Mouse (Mus musculus) layer of hippocampus, postnatal 25 days (tissue): ENCODE data around the gene Mknk2. TPM values are rescaled to one million over a fixed set of nuclear protein-coding genes. Genes with fewer than 3 reads are reported as not detected.
A peak's percentile ranks its signal among the peaks of the same experiment; 100 is the strongest.

Experiments used
- DNase-seq, 2 experiments: peaks; one replicate each; pipeline ENCODE4 v3.0.0; 2022; ENCODE audit warnings: mixed read lengths in 2 of 2, low spot score in 1 of 2; ENCODE audit errors: extremely low spot score in 1 of 2
- total RNA-seq, 2 experiments: library from RNA; stranded (reverse); gene quantifications; 2 replicates each; pipeline ENCODE4 v1.2.3; 2021

Mknk2 gene
- total RNA-seq, 2 experiments from 2014 or later: 45.0 to 50.9 TPM

GRCm38 (mm10) chr10:80693401-80694045 is 15.6 kb upstream of the Mknk2 start:
- DNase-seq: no peak

GRCm38 (mm10) chr10:80692249-80693165 is 14.6 kb upstream of the Mknk2 start:
- no peak for DNase-seq

- peak in 1 of 2 experiments; percentile 51 for DNase-seq
Measured at GRCm38 (mm10) chr10:80687850-80688249, 9.9 kb upstream of the Mknk2 start.

- DNase-seq: no peak
Measured at GRCm38 (mm10) chr10:80686617-80687016, 8.7 kb upstream of the Mknk2 start.

GRCm38 (mm10) chr10:80684984-80685383 is 7.1 kb upstream of the Mknk2 start:
- no peak for DNase-seq

- DNase-seq: peak in 1 of 2 experiments; percentile 53
Measured at GRCm38 (mm10) chr10:80684214-80684613, 6.3 kb upstream of the Mknk2 start.

GRCm38 (mm10) chr10:80683647-80684046 is 5.7 kb upstream of the Mknk2 start:
- DNase-seq: no peak

- no peak for DNase-seq
Measured at GRCm38 (mm10) chr10:80682003-80682402, 4.1 kb upstream of the Mknk2 start.

- DNase-seq: no peak
Measured at GRCm38 (mm10) chr10:80680260-80680696, 2.4 kb upstream of the Mknk2 start.

- no peak for DNase-seq
Measured at GRCm38 (mm10) chr10:80679556-80680259, 1.8 kb upstream of the Mknk2 start.

- DNase-seq: no peak
Measured at GRCm38 (mm10) chr10:80678601-80679377, 877 bp upstream of the Mknk2 start.

GRCm38 (mm10) chr10:80677128-80677875 is 610 bp downstream of the Mknk2 start:
- no peak for DNase-seq

GRCm38 (mm10) chr10:80676198-80676928 is 1.5 kb downstream of the Mknk2 start:
- peak; percentile 97 to 98 for DNase-seq

- peak in 1 of 2 experiments; percentile 26 for DNase-seq
Measured at GRCm38 (mm10) chr10:80675405-80676197, 2.3 kb downstream of the Mknk2 start.

- no peak for DNase-seq
Measured at GRCm38 (mm10) chr10:80674851-80675404, 3.0 kb downstream of the Mknk2 start.

- DNase-seq: no peak
Measured at GRCm38 (mm10) chr10:80674161-80674711, 3.7 kb downstream of the Mknk2 start.

GRCm38 (mm10) chr10:80673690-80674089 is 4.2 kb downstream of the Mknk2 start:
- DNase-seq: no peak
